Mouse (Mus musculus) hindbrain, embryonic 11.5 days (tissue): Measurements from ENCODE around the gene Lama5. TPM values are rescaled to one million over a fixed set of nuclear protein-coding genes. Genes with fewer than 3 reads are reported as not detected.

ENCODE experiments used
- ATAC-seq: fragments of 200-750 bp; cut with Nextera tagmentation; 2 replicates; pipeline ENCODE4 v1.8.0; 2017; ENCODE audit warnings: mild to moderate bottlenecking, moderate TSS enrichment, moderate library complexity; ENCODE audit not compliant: low FRiP score
- DNase-seq: peaks from one replicate; pipeline ENCODE4 v3.0.0-alpha.2; 2015; ENCODE audit warnings: low spot score
- H3K27ac ChIP-seq: fragments of 300-500 bp; sonication (generic); 2 replicates; pipeline ENCODE4 v1.5.1; 2014; ENCODE audit warnings: mild to moderate bottlenecking, low read depth, low read length
- H3K27me3 ChIP-seq: fragments of 300-500 bp; sonication (generic); 2 replicates; pipeline ENCODE4 v1.6.1; 2014; ENCODE audit warnings: mild to moderate bottlenecking, low read length, moderate library complexity, mixed read lengths; ENCODE audit not compliant: control insufficient read depth, insufficient read depth
- H3K36me3 ChIP-seq: fragments of 300-500 bp; sonication (generic); 2 replicates; pipeline ENCODE4 v1.6.1; 2014; ENCODE audit warnings: mild to moderate bottlenecking, low read length, moderate library complexity, mixed read lengths; ENCODE audit not compliant: control insufficient read depth, insufficient read depth
- H3K4me1 ChIP-seq: fragments of 300-500 bp; sonication (generic); replicated peaks from 2 replicates; pipeline ENCODE4 v1.6.1; 2014; ENCODE audit warnings: low read length, mixed read lengths; ENCODE audit not compliant: control insufficient read depth, insufficient read depth
- H3K4me2 ChIP-seq: fragments of 300-500 bp; sonication (generic); replicated peaks from 2 replicates; pipeline ENCODE4 v1.6.1; 2014; ENCODE audit warnings: mild to moderate bottlenecking, low read depth, low read length
- H3K4me3 ChIP-seq: fragments of 300-500 bp; sonication (generic); 2 replicates; pipeline ENCODE4 v1.5.1; 2014; ENCODE audit warnings: low read depth, low read length
- H3K9ac ChIP-seq: fragments of 300-500 bp; sonication (generic); 2 replicates; pipeline ENCODE4 v1.6.1; 2014; ENCODE audit warnings: low read depth, low read length
- H3K9me3 ChIP-seq: fragments of 300-500 bp; sonication (generic); 2 replicates; pipeline ENCODE4 v1.6.1; 2016; ENCODE audit warnings: low read length; ENCODE audit not compliant: control insufficient read depth
- WGBS: fragments of 180-500 bp; shearing (Covaris S2); extraction: QIAGEN DNeasy Blood & Tissue Kit; methylation state at CpG from one replicate; pipeline ENCODE4 v1.1.7; 2014; 5-methylcytosine and 5-hydroxymethylcytosine counted together
- polyA plus RNA-seq: library from polyadenylated mRNA; unstranded; fragments of >200 nt; fragmentation: Nextera tagmentation; extraction: Ambion mirVana; gene quantifications from 2 replicates; pipeline ENCODE4 v1.2.1, GENCODE M21; 2014

The Lama5 gene
- polyA plus RNA-seq: 3.3 and 4.4 TPM in 2 replicates

GRCm38 (mm10) chr2:180225762-180226378 lies at the start of gene Lama5:
TSS of gene Lama5 (minus strand) at chr2:180225859.
- Histone ChIP-seq H3K4me3 (peak within 1 kb of the TSS; percentile 51), H3K27me3 (peaks cover 24% of the 10 kb centered on the region), H3K9me3 (no peaks in the 10 kb centered on the region), H3K4me1 (peaks cover 15% of the 10 kb centered on the region), H3K4me2 (peak within 1 kb of the TSS; percentile 98), H3K36me3 (no peaks in the 10 kb centered on the region), H3K9ac (peak within 1 kb of the TSS; percentile 39), H3K27ac (no peak within 1 kb of the TSS)
- DNase-seq (peak; percentile 67), ATAC-seq (peak; percentile 59)
- under 1% methylated on average over 31 of the region's 37 CpGs for WGBS

- Histone ChIP-seq H3K9me3 (no peaks in the 10 kb centered on the region), H3K4me3 (no peak overlapping the region), H3K36me3 (no peaks in the 10 kb centered on the region), H3K4me2 (no peak overlapping the region), H3K27ac (no peak overlapping the region), H3K27me3 (no peaks in the 10 kb centered on the region), H3K9ac (no peak overlapping the region), H3K4me1 (peaks cover 2% of the 10 kb centered on the region; the same call in 1 of the 2 replicates)
- no peak for ATAC-seq
- DNase-seq: no peak
- 90% methylated on average over 2 of the region's 2 CpGs for WGBS
Measured at GRCm38 (mm10) chr2:180274523-180274922, 48.9 kb upstream of the Lama5 start.

- Histone ChIP-seq H3K36me3 (no peaks in the 10 kb centered on the region), H3K27ac (peak within 1 kb of the TSS; percentile 65), H3K4me3 (peak within 1 kb of the TSS; percentile 78), H3K4me1 (peaks cover 2% of the 10 kb centered on the region; the same call in 1 of the 2 replicates), H3K9ac (peak within 1 kb of the TSS; percentile 91), H3K27me3 (no peaks in the 10 kb centered on the region), H3K4me2 (peak within 1 kb of the TSS; percentile 94), H3K9me3 (no peaks in the 10 kb centered on the region)
- DNase-seq (peak; percentile 96), ATAC-seq (peak; percentile 95)
- 7% methylated on average over 66 of the region's 68 CpGs for WGBS
Measured at GRCm38 (mm10) chr2:180273394-180274244, 48.0 kb upstream of the Lama5 start, which contains the start of gene Cables2. TSS of gene Cables2 (minus strand) at chr2:180273496.

- H3K27ac ChIP-seq: peak overlapping the region; percentile 65
Measured at GRCm38 (mm10) chr2:180272884-180273321, 47.2 kb upstream of the Lama5 start.

GRCm38 (mm10) chr2:180271804-180272395 lies 46.2 kb upstream of the Lama5 start:
- no peak for DNase-seq
- ATAC-seq: no peak
- no peaks in the 10 kb centered on the region for H3K27me3 ChIP-seq
- no peak overlapping the region for H3K4me3 ChIP-seq
- H3K4me2 ChIP-seq: 0 out of 2 replicates have a peak overlapping the region, but pooled peaks have one; percentile 0
- 86% methylated on average over 5 of the region's 5 CpGs for WGBS
- peaks cover 2% of the 10 kb centered on the region; the same call in 1 of the 2 replicates for H3K4me1 ChIP-seq
- H3K36me3 ChIP-seq: no peaks in the 10 kb centered on the region
- no peak overlapping the region for H3K27ac ChIP-seq
- H3K9me3 ChIP-seq: no peaks in the 10 kb centered on the region
- H3K9ac ChIP-seq: no peak overlapping the region

More at GRCm38 (mm10) chr2:180272884-180273321, 47.2 kb upstream of the Lama5 start:
- Histone ChIP-seq H3K9ac (peak overlapping the region; percentile 91), H3K4me2 (peak overlapping the region; percentile 94), H3K4me1 (peaks cover 2% of the 10 kb centered on the region; the same call in 1 of the 2 replicates), H3K27me3 (no peaks in the 10 kb centered on the region), H3K36me3 (no peaks in the 10 kb centered on the region), H3K9me3 (no peaks in the 10 kb centered on the region), H3K4me3 (peak overlapping the region; percentile 78)
- DNase-seq (no peak), ATAC-seq (peak; percentile 47)
- 1% methylated on average over 18 of the region's 37 CpGs for WGBS

GRCm38 (mm10) chr2:180270537-180271255 lies 45.0 kb upstream of the Lama5 start:
- Histone ChIP-seq H3K4me3 (no peak overlapping the region), H3K4me2 (no peak overlapping the region), H3K27me3 (no peaks in the 10 kb centered on the region), H3K36me3 (no peaks in the 10 kb centered on the region), H3K9me3 (no peaks in the 10 kb centered on the region), H3K4me1 (peaks cover 2% of the 10 kb centered on the region; the same call in 1 of the 2 replicates), H3K27ac (no peak overlapping the region), H3K9ac (no peak overlapping the region)
- ATAC-seq (no peak), DNase-seq (no peak)
- 83% methylated on average over 7 of the region's 7 CpGs for WGBS

GRCm38 (mm10) chr2:180269329-180269728 lies 43.7 kb upstream of the Lama5 start:
- Histone ChIP-seq H3K9me3 (no peaks in the 10 kb centered on the region), H3K27me3 (no peaks in the 10 kb centered on the region), H3K4me3 (no peak overlapping the region), H3K9ac (no peak overlapping the region), H3K36me3 (no peaks in the 10 kb centered on the region), H3K4me1 (peaks cover 2% of the 10 kb centered on the region; the same call in 1 of the 2 replicates), H3K4me2 (no peak overlapping the region), H3K27ac (no peak overlapping the region)
- ATAC-seq (no peak), DNase-seq (no peak)
- 93% methylated on average over 10 of the region's 10 CpGs for WGBS

- no peak for ATAC-seq
- H3K27me3 ChIP-seq: no peaks in the 10 kb centered on the region
Measured at GRCm38 (mm10) chr2:180267955-180268354, 42.3 kb upstream of the Lama5 start.

More at GRCm38 (mm10) chr2:180267955-180268354, 42.3 kb upstream of the Lama5 start:
- DNase-seq: no peak
- Histone ChIP-seq H3K27ac (no peak overlapping the region), H3K36me3 (no peaks in the 10 kb centered on the region), H3K4me1 (peaks cover 2% of the 10 kb centered on the region; the same call in 1 of the 2 replicates), H3K4me2 (no peak overlapping the region), H3K9me3 (no peaks in the 10 kb centered on the region), H3K4me3 (no peak overlapping the region), H3K9ac (no peak overlapping the region)
- WGBS: 73% methylated on average over 2 of the region's 2 CpGs
